Mouse (Mus musculus): Measurements from ENCODE around the gene Cog5.

The Cog5 gene

GRCm38 (mm10) chr12:31885844-31886606, 231.4 kb downstream of the Cog5 start:
- no peak for DNase-seq (ENCODE audit: inconsistent age in 2 of 2, low spot score in 1 of 2)

GRCm38 (mm10) chr12:31890685-31891084, 236.0 kb downstream of the Cog5 start:
- DNase-seq (ENCODE audit: inconsistent age in 2 of 2, low spot score in 1 of 2) = no peak

- no peak for DNase-seq (ENCODE audit: inconsistent age in 2 of 2, low spot score in 1 of 2)
Observed at GRCm38 (mm10) chr12:31892079-31892478, 237.4 kb downstream of the Cog5 start.

- no peak for DNase-seq (ENCODE audit: inconsistent age in 2 of 2, low spot score in 1 of 2)
Observed at GRCm38 (mm10) chr12:31892771-31893170, 238.1 kb downstream of the Cog5 start.

GRCm38 (mm10) chr12:31895095-31895734, 240.5 kb downstream of the Cog5 start:
- DNase-seq (ENCODE audit: inconsistent age in 2 of 2, low spot score in 1 of 2) = peak in 1 of 2 experiments; percentile 29

GRCm38 (mm10) chr12:31895888-31896287, 241.2 kb downstream of the Cog5 start:
- DNase-seq (ENCODE audit: inconsistent age in 2 of 2, low spot score in 1 of 2) = peak in 1 of 2 experiments; percentile 54

GRCm38 (mm10) chr12:31896295-31896694, 241.6 kb downstream of the Cog5 start:
- DNase-seq (ENCODE audit: inconsistent age in 2 of 2, low spot score in 1 of 2) = no peak

GRCm38 (mm10) chr12:31896986-31897385, 242.3 kb downstream of the Cog5 start:
- DNase-seq (ENCODE audit: inconsistent age in 2 of 2, low spot score in 1 of 2) = peak in 1 of 2 experiments; percentile 31

- DNase-seq (ENCODE audit: inconsistent age in 2 of 2, low spot score in 1 of 2) = no peak
Observed at GRCm38 (mm10) chr12:31897456-31897855, 242.8 kb downstream of the Cog5 start.

- no peak for DNase-seq (ENCODE audit: inconsistent age in 2 of 2, low spot score in 1 of 2)
Observed at GRCm38 (mm10) chr12:31900391-31900914, 245.8 kb downstream of the Cog5 start.

- DNase-seq (ENCODE audit: inconsistent age in 2 of 2, low spot score in 1 of 2) = no peak
Observed at GRCm38 (mm10) chr12:31905696-31906551, 251.3 kb downstream of the Cog5 start.

- DNase-seq (ENCODE audit: inconsistent age in 2 of 2, low spot score in 1 of 2) = no peak
Observed at GRCm38 (mm10) chr12:31907436-31907835, 252.8 kb downstream of the Cog5 start.

- no peak for DNase-seq (ENCODE audit: inconsistent age in 2 of 2, low spot score in 1 of 2)
Observed at GRCm38 (mm10) chr12:31912966-31913551, 258.4 kb downstream of the Cog5 start.

- peak; percentile 77 to 80 for DNase-seq (ENCODE audit: inconsistent age in 2 of 2, low spot score in 1 of 2)
Observed at GRCm38 (mm10) chr12:31913614-31914013, 258.9 kb downstream of the Cog5 start.

GRCm38 (mm10) chr12:31916691-31917090, 262.0 kb downstream of the Cog5 start:
- no peak for DNase-seq (ENCODE audit: inconsistent age in 2 of 2, low spot score in 1 of 2)

- peak; percentile 86 to 93 for DNase-seq (ENCODE audit: inconsistent age in 2 of 2, low spot score in 1 of 2)
Observed at GRCm38 (mm10) chr12:31917245-31917644, 262.6 kb downstream of the Cog5 start.

GRCm38 (mm10) chr12:31920464-31921405, 266.1 kb downstream of the Cog5 start:
- DNase-seq (ENCODE audit: inconsistent age in 2 of 2, low spot score in 1 of 2) = no peak

- DNase-seq (ENCODE audit: inconsistent age in 2 of 2, low spot score in 1 of 2) = no peak
Observed at GRCm38 (mm10) chr12:31924135-31924534, 269.5 kb downstream of the Cog5 start.

GRCm38 (mm10) chr12:31925343-31925742, 270.7 kb downstream of the Cog5 start:
- no peak for DNase-seq (ENCODE audit: inconsistent age in 2 of 2, low spot score in 1 of 2)

- DNase-seq (ENCODE audit: inconsistent age in 2 of 2, low spot score in 1 of 2) = peak; percentile 65 to 84
Observed at GRCm38 (mm10) chr12:31926661-31927061, 272.0 kb downstream of the Cog5 start.

All from adrenal gland, adult (tissue).